Mouse (Mus musculus) myocyte (in vitro differentiated cells): ENCODE results near the gene Hoxa4. TPM values are rescaled to one million over a fixed set of nuclear protein-coding genes. Genes with fewer than 3 reads are reported as not detected.

Source experiments
- H3K27me3 ChIP-seq: one replicate; pipeline ENCODE4 v1.6.1; 2011; ENCODE audit not compliant: control insufficient read depth, insufficient read depth, insufficient read length
- H3K36me3 ChIP-seq: one replicate; pipeline ENCODE4 v1.6.1; 2011; ENCODE audit not compliant: control insufficient read depth, insufficient read depth
- H3K4me2 ChIP-seq: one replicate; pipeline ENCODE4 v1.6.1; 2011; ENCODE audit warnings: low read depth, control low read depth
- H3K4me3 ChIP-seq: one replicate; pipeline ENCODE4 v1.5.1; 2011; ENCODE audit warnings: mild to moderate bottlenecking, control low read depth, moderate library complexity
- H3K79me2 ChIP-seq: one replicate; pipeline ENCODE4 v1.6.1; 2011; ENCODE audit not compliant: control insufficient read depth, insufficient read depth
- H3ac ChIP-seq: one replicate; pipeline ENCODE4 v1.6.1; 2011; ENCODE audit not compliant: control insufficient read depth, insufficient read length
- CEBPB ChIP-seq: IDR thresholded peaks from 2 replicates; pipeline ENCODE4 v1.6.1; 2011; ENCODE audit warnings: mild to moderate bottlenecking, moderate library complexity; ENCODE audit not compliant: poor library complexity, insufficient read depth, severe bottlenecking
- E2F4 ChIP-seq: IDR thresholded peaks from one replicate; pipeline ENCODE4 v1.6.1; 2011; ENCODE audit warnings: mild to moderate bottlenecking, control low read depth, moderate library complexity; ENCODE audit not compliant: insufficient read depth
- MAX ChIP-seq: IDR thresholded peaks from one replicate; pipeline ENCODE4 v1.6.1; 2011; ENCODE audit warnings: low read depth, mild to moderate bottlenecking, control low read depth
- MYOD1 ChIP-seq, 3 experiments: IDR thresholded peaks; one replicate each; pipeline ENCODE4 v1.6.1; 2011; ENCODE audit warnings: control low read depth in 2 of 3, low read depth in 2 of 3, mild to moderate bottlenecking in 2 of 3, moderate library complexity in 1 of 3; ENCODE audit not compliant: insufficient read length in 2 of 3, control insufficient read depth in 1 of 3
- MYOG ChIP-seq, 3 experiments: IDR thresholded peaks; one replicate each; pipeline ENCODE4 v1.6.1; 2011; ENCODE audit warnings: control low read depth in 2 of 3, low read depth in 2 of 3, mild to moderate bottlenecking in 2 of 3; ENCODE audit not compliant: insufficient read length in 2 of 3, control insufficient read depth in 1 of 3, insufficient read depth in 1 of 3
- POLR2A ChIP-seq: IDR thresholded peaks from one replicate; pipeline ENCODE4 v1.6.1; 2011; ENCODE audit warnings: low read depth, mild to moderate bottlenecking, control low read depth, moderate library complexity; ENCODE audit not compliant: insufficient read length
- POLR2AphosphoS2 ChIP-seq: IDR thresholded peaks from one replicate; pipeline ENCODE4 v1.6.1; 2011; ENCODE audit warnings: low read depth, control low read depth; ENCODE audit not compliant: insufficient read length
- REST ChIP-seq: IDR thresholded peaks from one replicate; pipeline ENCODE4 v1.6.1; 2011; ENCODE audit warnings: mild to moderate bottlenecking, control low read depth, moderate library complexity; ENCODE audit not compliant: insufficient read depth, insufficient read length
- SRF ChIP-seq: IDR thresholded peaks from one replicate; pipeline ENCODE4 v1.6.1; 2011; ENCODE audit warnings: low read depth; ENCODE audit not compliant: control insufficient read depth, insufficient read length
- TCF12 ChIP-seq: IDR thresholded peaks from one replicate; pipeline ENCODE4 v1.6.1; 2011; ENCODE audit warnings: mild to moderate bottlenecking, control low read depth; ENCODE audit not compliant: poor library complexity, insufficient read depth, severe bottlenecking
- TCF3 ChIP-seq: IDR thresholded peaks from one replicate; pipeline ENCODE4 v1.6.1; 2011; ENCODE audit warnings: low read depth, control low read depth; ENCODE audit not compliant: insufficient read length
- USF1 ChIP-seq: IDR thresholded peaks from one replicate; pipeline ENCODE4 v1.6.1; 2011; ENCODE audit warnings: low read depth, mild to moderate bottlenecking, control low read depth, moderate library complexity
- polyA plus RNA-seq: library from polyadenylated mRNA; unstranded; fragments of >200 nt; fragmentation: generic; extraction: Trizol; gene quantifications from one replicate; pipeline ENCODE4 v1.2.1, GENCODE M21; 2012; ENCODE audit warnings: missing spikeins

The Hoxa4 gene
- polyA plus RNA-seq, 1 experiment = 1.4 TPM

- H3K4me3 ChIP-seq = no peak overlapping the region
- H3K36me3 ChIP-seq = peaks cover 10% of the 10 kb centered on the region
- no peaks in the 10 kb centered on the region for H3K27me3 ChIP-seq
- no peak for TF ChIP-seq SRF
- no peak for TF ChIP-seq TCF12
- TF ChIP-seq E2F4 = no peak
- TF ChIP-seq USF1 = no peak
- no peak for TF ChIP-seq TCF3
- TF ChIP-seq REST = no peak
- TF ChIP-seq MYOG (IDR thresholded peaks at IDR 0.05; ENCODE audit: control insufficient read depth in 1 of 3, insufficient read depth in 1 of 3, insufficient read length in 2 of 3, low read depth in 2 of 3) = no peak
- no peak for TF ChIP-seq POLR2A
- no peak for TF ChIP-seq POLR2AphosphoS2
- no peak for TF ChIP-seq CEBPB
- TF ChIP-seq MAX = no peak
- no peak for TF ChIP-seq MYOD1 (IDR thresholded peaks at IDR 0.05; ENCODE audit: control insufficient read depth in 1 of 3, insufficient read length in 2 of 3, low read depth in 2 of 3)
- H3K79me2 ChIP-seq = peaks cover 9% of the 10 kb centered on the region
- H3ac ChIP-seq = no peak overlapping the region
- H3K4me2 ChIP-seq = no peak overlapping the region
These were observed 25.8 kb downstream of the Hoxa4 start for GRCm38 (mm10) chr6:52165441-52166370.

GRCm38 (mm10) chr6:52164626-52165440, 26.7 kb downstream of the Hoxa4 start, which contains the start of gene Hoxa2:
Hoxa2 (minus strand) TSS chr6:52164831.
- H3ac ChIP-seq = no peak within 1 kb of the TSS
- H3K4me3 ChIP-seq = no peak within 1 kb of the TSS
- peaks cover 9% of the 10 kb centered on the region for H3K79me2 ChIP-seq
- H3K27me3 ChIP-seq = no peaks in the 10 kb centered on the region
- H3K4me2 ChIP-seq = no peak within 1 kb of the TSS
- TF ChIP-seq CEBPB (no peak), E2F4 (no peak), MYOG (IDR thresholded peaks at IDR 0.05; ENCODE audit: control insufficient read depth in 1 of 3, insufficient read depth in 1 of 3, insufficient read length in 2 of 3, low read depth in 2 of 3) (no peak), POLR2AphosphoS2 (peak; percentile 57), TCF12 (no peak)
- H3K36me3 ChIP-seq = peaks cover 10% of the 10 kb centered on the region

- Histone ChIP-seq H3K36me3 (peaks cover 10% of the 10 kb centered on the region), H3K79me2 (peaks cover 15% of the 10 kb centered on the region), H3K27me3 (no peaks in the 10 kb centered on the region), H3ac (no peak overlapping the region), H3K4me3 (no peak overlapping the region), H3K4me2 (no peak overlapping the region)
- TF ChIP-seq TCF12 = no peak
- no peak for TF ChIP-seq MYOD1 (IDR thresholded peaks at IDR 0.05; ENCODE audit: control insufficient read depth in 1 of 3, insufficient read length in 2 of 3, low read depth in 2 of 3)
- no peak for TF ChIP-seq USF1
- no peak for TF ChIP-seq REST
- no peak for TF ChIP-seq POLR2AphosphoS2
- no peak for TF ChIP-seq MAX
- no peak for TF ChIP-seq SRF
- TF ChIP-seq TCF3 = no peak
- no peak for TF ChIP-seq MYOG (IDR thresholded peaks at IDR 0.05; ENCODE audit: control insufficient read depth in 1 of 3, insufficient read depth in 1 of 3, insufficient read length in 2 of 3, low read depth in 2 of 3)
- no peak for TF ChIP-seq E2F4
- TF ChIP-seq POLR2A = no peak
- TF ChIP-seq CEBPB = no peak
These were observed 27.4 kb downstream of the Hoxa4 start for GRCm38 (mm10) chr6:52164051-52164625.

GRCm38 (mm10) chr6:52163366-52164031, 28.1 kb downstream of the Hoxa4 start:
- H3K4me3 ChIP-seq = no peak overlapping the region
- H3K79me2 ChIP-seq = peaks cover 16% of the 10 kb centered on the region
- TF ChIP-seq CEBPB = no peak
- no peaks in the 10 kb centered on the region for H3K27me3 ChIP-seq
- no peak overlapping the region for H3ac ChIP-seq
- H3K4me2 ChIP-seq = no peak overlapping the region
- peaks cover 10% of the 10 kb centered on the region for H3K36me3 ChIP-seq
